Mouse (Mus musculus): Measurements from ENCODE around the gene Cyp21a1.
"Not testable (repeated sequence)": the region's sequence is repeated elsewhere in the genome, so short reads cannot be mapped to it uniquely, and the experiment has no call there.

Gene Cyp21a1

GRCm38 (mm10) chr17:34803367-34803766, 994 bp downstream of the Cyp21a1 start:
- DNase-seq, result not testable (repeated sequence)

DNA sequence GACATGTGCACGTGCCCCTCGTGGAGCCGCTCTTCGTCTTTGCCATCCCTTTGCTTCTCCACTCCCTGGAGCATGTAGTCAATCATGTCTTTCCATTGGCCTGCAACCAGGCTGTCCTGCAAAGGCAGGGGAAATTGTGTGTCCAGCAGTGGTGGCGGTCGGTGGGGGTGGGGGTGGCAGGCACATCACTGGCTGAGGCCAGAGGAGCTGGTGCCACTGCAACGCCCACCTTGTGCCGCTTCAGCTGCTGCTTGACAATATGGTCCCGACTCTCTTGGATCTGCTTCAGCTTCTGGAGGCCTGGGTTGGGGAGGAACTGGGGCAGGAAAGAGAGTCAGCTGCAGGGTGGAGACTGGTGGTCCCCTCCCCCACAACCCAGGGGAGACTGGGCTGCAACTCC, 1.6 kb downstream of the Cyp21a1 start:
- not testable (repeated sequence) for DNase-seq

DNA sequence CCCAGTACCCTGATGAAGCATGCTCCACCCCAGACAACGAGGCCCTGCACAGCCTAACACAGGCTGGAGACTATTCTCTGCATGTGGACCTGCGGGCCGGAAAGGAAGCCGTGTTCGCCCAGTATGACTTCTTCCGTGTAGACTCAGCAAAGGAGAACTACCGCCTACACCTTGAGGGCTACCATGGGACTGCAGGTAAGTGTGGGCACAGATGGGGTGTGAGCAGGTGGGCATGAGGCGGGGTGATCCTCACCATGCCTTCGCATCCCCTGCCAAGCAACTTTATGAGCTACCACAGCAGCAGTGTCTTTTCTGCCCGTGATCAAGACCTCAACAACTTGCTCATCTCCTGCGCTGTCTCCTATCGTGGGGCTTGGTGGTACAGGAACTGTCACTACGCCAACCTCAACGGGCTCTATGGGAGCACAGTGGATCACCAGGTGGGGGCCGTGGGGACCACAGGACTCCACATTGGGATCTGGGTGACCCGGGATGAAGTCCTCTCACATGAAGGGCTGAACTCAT, 3.5 kb downstream of the Cyp21a1 start:
- not testable (repeated sequence) for DNase-seq

DNA sequence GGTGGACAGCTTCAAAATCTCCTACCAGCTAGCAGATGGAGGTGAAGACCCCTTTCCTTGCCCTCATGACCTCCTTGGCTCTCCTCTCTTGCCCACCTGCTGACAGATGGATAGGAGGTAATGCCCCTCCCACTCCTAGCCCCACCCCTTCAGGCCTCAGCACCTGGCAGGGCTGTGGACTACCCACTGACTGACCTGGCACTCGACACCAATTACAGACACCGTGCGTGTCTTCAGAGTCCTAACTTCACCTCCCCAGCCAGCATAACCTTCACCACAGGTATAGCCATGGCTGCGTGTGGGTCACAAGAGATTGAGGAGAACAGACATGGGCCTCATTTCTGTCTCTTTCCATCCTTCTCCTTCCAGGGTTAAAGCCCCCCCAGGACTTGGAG, 4.8 kb downstream of the Cyp21a1 start:
- no peak for DNase-seq

GRCm38 (mm10) chr17:34798866-34799530, 5.4 kb downstream of the Cyp21a1 start:
- no peak for DNase-seq

- not testable (repeated sequence) for DNase-seq
Measured at GRCm38 (mm10) chr17:34798071-34798470, 6.3 kb downstream of the Cyp21a1 start.

- not testable (repeated sequence) for DNase-seq
Measured at GRCm38 (mm10) chr17:34797211-34797995, 7.0 kb downstream of the Cyp21a1 start.

GRCm38 (mm10) chr17:34796311-34797140, 7.8 kb downstream of the Cyp21a1 start:
- DNase-seq, result no peak

DNA sequence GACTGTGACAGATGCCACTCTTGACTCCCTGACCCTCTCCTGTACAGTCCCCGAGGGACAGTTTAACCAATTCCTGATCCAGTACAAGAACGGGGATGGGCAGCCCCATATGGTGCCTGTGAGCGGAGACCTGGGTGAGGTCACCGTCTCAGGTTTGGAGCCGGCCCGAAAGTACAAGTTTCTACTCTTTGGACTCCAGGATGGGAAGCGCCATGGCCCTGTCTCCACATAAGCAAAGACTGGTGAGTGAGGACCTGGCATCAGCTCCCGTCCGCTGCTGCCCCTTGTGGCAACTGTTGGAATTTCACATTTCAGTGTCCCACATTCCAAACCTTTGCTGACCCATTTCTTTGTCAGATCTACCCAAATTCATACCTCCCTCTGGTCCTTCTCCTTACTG, 8.7 kb downstream of the Cyp21a1 start:
- DNase-seq, result peak; percentile 56

- no peak for DNase-seq
Measured at GRCm38 (mm10) chr17:34795016-34795415, 9.3 kb downstream of the Cyp21a1 start.

DNA sequence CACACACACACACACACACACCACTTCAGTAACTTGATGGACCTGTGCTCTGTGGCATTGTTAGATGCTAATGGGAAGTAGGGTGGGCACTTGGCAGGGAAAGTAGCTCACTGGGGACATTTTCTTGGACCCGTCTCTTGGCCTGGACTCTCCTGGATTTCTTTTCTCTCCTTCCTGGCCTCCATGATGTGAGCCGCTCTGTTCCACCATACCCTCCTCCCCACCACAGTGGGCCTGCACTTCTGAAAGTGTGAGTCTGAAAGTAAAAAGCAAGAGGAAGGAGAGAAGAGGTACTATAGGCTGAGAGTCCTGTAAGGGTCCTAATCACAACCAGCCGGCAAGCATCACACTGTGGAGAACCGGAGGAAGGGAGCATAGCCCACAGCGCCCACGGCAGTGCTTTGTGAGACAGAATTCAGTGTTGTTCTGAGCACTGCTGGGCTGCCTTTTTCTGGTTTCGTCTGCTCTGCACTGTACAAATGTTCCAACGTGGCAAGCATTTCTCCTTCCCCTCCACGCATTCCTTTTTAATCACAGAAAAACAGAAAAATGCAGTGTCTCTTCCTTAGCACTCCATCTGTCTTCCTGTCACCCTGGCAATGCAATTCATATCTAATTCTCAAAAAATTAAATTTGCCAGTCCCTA, 26.6 kb downstream of the Cyp21a1 start:
- DNase-seq, result no peak

DNA sequence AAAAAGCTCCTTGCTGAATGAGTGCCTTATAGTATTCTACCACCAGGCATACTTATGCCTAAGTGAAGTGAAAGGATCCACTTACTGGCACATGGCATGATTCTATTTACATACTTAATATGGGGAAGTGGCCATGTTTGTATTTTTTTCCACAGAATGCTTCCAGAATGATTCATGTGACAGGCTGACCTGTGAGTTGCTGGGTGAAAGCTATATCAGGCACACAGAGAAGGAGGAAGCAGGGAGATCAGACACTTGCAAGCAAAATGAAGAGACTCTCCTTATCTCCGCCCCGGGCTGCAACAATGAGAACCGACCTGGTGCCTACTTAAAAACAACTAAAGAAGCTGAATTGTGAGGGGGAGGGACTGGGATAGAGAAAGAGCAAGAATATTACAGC, 42.9 kb downstream of the Cyp21a1 start:
- DNase-seq, result no peak

Data from lung, postnatal 36 days (tissue).